Mouse (Mus musculus) liver, adult 2 months (tissue): ENCODE measurements at regions not wholly inside any gene's neighbourhood (a gene's known extent, or its start where the extent isn't known, plus 50 kb on each side); places are given as distances from the start of the nearest gene placed in this dataset.

Experiments
- DNase-seq: peaks from one replicate; pipeline ENCODE4 v3.0.0-alpha.2; 2011; ENCODE audit warnings: low read depth, low spot score; ENCODE audit errors: extremely low read depth
- H3K27ac ChIP-seq: fragments of 200-500 bp; replicated peaks from 2 replicates; pipeline ENCODE4 v1.5.1; 2012; ENCODE audit warnings: low read depth, mild to moderate bottlenecking, control low read depth, inconsistent platforms, low read length; ENCODE audit not compliant: insufficient read depth
- H3K27me3 ChIP-seq: fragments of 200-500 bp; 2 replicates; pipeline ENCODE4 v1.6.1; 2012; ENCODE audit warnings: mild to moderate bottlenecking, moderate library complexity, low read length, inconsistent platforms; ENCODE audit not compliant: control insufficient read depth, insufficient read depth
- H3K36me3 ChIP-seq: fragments of 200-500 bp; 2 replicates; pipeline ENCODE4 v1.6.1; 2012; ENCODE audit warnings: low read length, inconsistent platforms; ENCODE audit not compliant: control insufficient read depth, insufficient read depth
- H3K4me1 ChIP-seq: fragments of 200-500 bp; 2 replicates; pipeline ENCODE4 v1.6.1; 2011; ENCODE audit warnings: low read length; ENCODE audit not compliant: control insufficient read depth, insufficient read depth
- H3K4me3 ChIP-seq: fragments of 200-500 bp; 2 replicates; pipeline ENCODE4 v1.5.1; 2011; ENCODE audit warnings: low read depth, mild to moderate bottlenecking, control low read depth, low read length, moderate library complexity; ENCODE audit not compliant: insufficient read depth
- H3K79me2 ChIP-seq: fragments of 200-500 bp; 2 replicates; pipeline ENCODE4 v1.6.1; 2012; ENCODE audit warnings: inconsistent platforms, mild to moderate bottlenecking, low read length, moderate library complexity; ENCODE audit not compliant: control insufficient read depth, insufficient read depth
- H3K9ac ChIP-seq: fragments of 200-500 bp; 2 replicates; pipeline ENCODE4 v1.6.1; 2012; ENCODE audit warnings: low read depth, mild to moderate bottlenecking, control low read depth, inconsistent platforms, low read length
- CTCF ChIP-seq: fragments of 200-500 bp; IDR thresholded peaks from 2 replicates; pipeline ENCODE4 v1.5.1; 2011; ENCODE audit warnings: low read depth, low read length, control low read depth
- POLR2A ChIP-seq: fragments of 200-500 bp; IDR thresholded peaks from 2 replicates; pipeline ENCODE4 v1.6.1; 2011; ENCODE audit warnings: low read length, control low read depth; ENCODE audit not compliant: insufficient read depth; ENCODE audit errors: extremely low read depth
- WGBS: fragments of 180-500 bp; shearing (Covaris S2); methylation state at CpG from one replicate; pipeline ENCODE4 v1.1.7; 2018; 5-methylcytosine and 5-hydroxymethylcytosine counted together

- Histone ChIP-seq H3K27ac (no peak overlapping the region), H3K36me3 (no peaks in the 10 kb centered on the region), H3K9ac (no peak overlapping the region), H3K4me1 (no peaks in the 10 kb centered on the region), H3K79me2 (no peaks in the 10 kb centered on the region), H3K27me3 (no peaks in the 10 kb centered on the region), H3K4me3 (no peak overlapping the region)
- 57% methylated on average over 1 of the region's 1 CpGs for WGBS
- DNase-seq: no peak
- no peak for TF ChIP-seq POLR2A
- no peak for TF ChIP-seq CTCF
These were observed 647.8 kb upstream of the Cntnap5b start for GRCm38 (mm10) chr1:99124796-99125195.

DNA sequence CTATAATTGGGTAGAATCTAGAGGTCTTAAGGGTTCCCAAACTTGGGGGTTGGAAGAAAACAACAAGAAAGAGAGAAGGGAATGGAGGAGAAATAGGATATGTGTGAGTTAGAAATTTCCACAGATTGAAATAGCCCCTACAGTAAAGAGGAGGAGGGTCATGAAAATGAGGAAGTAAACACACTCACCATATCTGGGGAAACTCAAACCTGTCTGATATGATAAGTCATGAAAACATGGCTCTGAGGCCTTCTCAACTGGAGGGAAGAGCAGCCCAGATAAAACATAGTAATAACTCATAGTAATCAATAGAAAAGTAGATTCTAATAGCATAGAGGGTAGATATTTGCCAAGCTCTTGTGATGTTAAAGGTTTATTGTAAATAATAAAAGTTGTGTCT lies 638.4 kb upstream of the Cntnap5b start:
- H3K36me3 ChIP-seq: no peaks in the 10 kb centered on the region
- H3K27me3 ChIP-seq: no peaks in the 10 kb centered on the region
- no peak overlapping the region for H3K27ac ChIP-seq
- no peaks in the 10 kb centered on the region for H3K79me2 ChIP-seq
- no peaks in the 10 kb centered on the region for H3K4me1 ChIP-seq
- no peak for TF ChIP-seq POLR2A
- no peak for TF ChIP-seq CTCF
- DNase-seq: no peak
- H3K4me3 ChIP-seq: no peak overlapping the region
- no peak overlapping the region for H3K9ac ChIP-seq

- H3K4me1 ChIP-seq: no peaks in the 10 kb centered on the region
- 41% methylated on average over 2 of the region's 2 CpGs for WGBS
- no peak overlapping the region for H3K27ac ChIP-seq
- no peaks in the 10 kb centered on the region for H3K27me3 ChIP-seq
- no peak overlapping the region for H3K4me3 ChIP-seq
- H3K79me2 ChIP-seq: no peaks in the 10 kb centered on the region
- H3K36me3 ChIP-seq: no peaks in the 10 kb centered on the region
- no peak overlapping the region for H3K9ac ChIP-seq
- TF ChIP-seq CTCF: no peak
- TF ChIP-seq POLR2A: no peak
- peak; percentile 36 for DNase-seq
These were observed 635.0 kb upstream of the Cntnap5b start for GRCm38 (mm10) chr1:99137516-99137915.

- Histone ChIP-seq H3K9ac (no peak overlapping the region), H3K27ac (no peak overlapping the region), H3K27me3 (no peaks in the 10 kb centered on the region), H3K36me3 (no peaks in the 10 kb centered on the region), H3K79me2 (no peaks in the 10 kb centered on the region), H3K4me1 (no peaks in the 10 kb centered on the region), H3K4me3 (no peak overlapping the region)
- peak; percentile 73 for DNase-seq
- TF ChIP-seq POLR2A (no peak), CTCF (no peak)
- WGBS: 39% methylated on average over 2 of the region's 2 CpGs
These were observed 611.9 kb upstream of the Cntnap5b start for GRCm38 (mm10) chr1:99160620-99161019.
